Mouse (Mus musculus): ENCODE measurements at regions not wholly inside any gene's neighbourhood (a gene's known extent, or its start where the extent isn't known, plus 50 kb on each side); places are given as distances from the start of the nearest gene placed in this dataset.

DNA sequence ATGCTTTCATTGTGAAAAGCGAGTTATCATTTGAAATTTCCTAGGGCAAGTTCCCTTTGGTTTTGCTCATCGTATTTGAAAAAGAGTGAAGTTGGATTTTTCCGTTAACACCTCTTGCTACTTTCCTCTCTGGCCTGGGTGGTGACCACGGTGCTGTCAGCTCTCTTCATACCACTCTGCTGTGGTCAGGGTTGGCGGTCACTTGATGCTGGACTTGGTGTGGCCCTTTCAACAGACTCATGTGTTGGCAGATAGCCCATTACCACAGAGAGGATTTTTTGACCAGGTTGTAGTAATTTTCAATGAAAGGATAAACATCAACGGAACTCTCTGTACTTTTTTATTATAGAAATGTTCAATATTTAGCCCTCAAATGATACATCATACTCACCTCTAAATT lies 354.3 kb upstream of the Pik3r1 start:
- TF ChIP-seq CTCF (conservative IDR thresholded peaks at IDR 0.05; ENCODE audit: low read length), result no peak
- TF ChIP-seq NANOG (IDR thresholded peaks at IDR 0.05; ENCODE audit: borderline replicate concordance, low read length), result no peak

Measured in E14TG2a.4 (cell line).